Mouse (Mus musculus): ENCODE data around the gene Nudt3. TPM values are rescaled to one million over a fixed set of nuclear protein-coding genes. Genes with fewer than 3 reads are reported as not detected.

The Nudt3 gene
- polyA plus RNA-seq, 1 experiment = 86.3 TPM

- H3K4me1 ChIP-seq (replicated peaks; ENCODE audit: control insufficient read depth, insufficient read depth, low read length) = peaks cover 32% of the 10 kb centered on the region
- peaks cover 6% of the 10 kb centered on the region for H3K36me3 ChIP-seq (ENCODE audit: control insufficient read depth, insufficient read depth, low read length)
- TF ChIP-seq CTCF (IDR thresholded peaks at IDR 0.05; ENCODE audit: borderline replicate concordance, control insufficient read depth, extremely low read depth, insufficient read depth, low read length, poor library complexity) = no peak
- TF ChIP-seq POLR2A (IDR thresholded peaks at IDR 0.05; ENCODE audit: control insufficient read depth, extremely low read depth, insufficient read depth, low read length, poor library complexity) = no peak
- peak overlapping the region; percentile 63; the same call in 1 of the 2 replicates for H3K27ac ChIP-seq (ENCODE audit: control insufficient read depth, insufficient read depth, low read length)
- 57% methylated on average over 12 of the region's 12 CpGs for WGBS
- no peak overlapping the region for H3K4me3 ChIP-seq (ENCODE audit: control insufficient read depth, insufficient read depth, low read length)
- no peaks in the 10 kb centered on the region for H3K27me3 ChIP-seq (ENCODE audit: control insufficient read depth, insufficient read depth, low read length)
- no peak for DNase-seq
Observed at GRCm38 (mm10) chr17:27591826-27592564, 31.3 kb downstream of the Nudt3 start.

GRCm38 (mm10) chr17:27588231-27588630 is 35.1 kb downstream of the Nudt3 start:
- H3K27me3 ChIP-seq (ENCODE audit: control insufficient read depth, insufficient read depth, low read length) = no peaks in the 10 kb centered on the region
- TF ChIP-seq POLR2A (IDR thresholded peaks at IDR 0.05; ENCODE audit: control insufficient read depth, extremely low read depth, insufficient read depth, low read length, poor library complexity) (no peak), CTCF (IDR thresholded peaks at IDR 0.05; ENCODE audit: borderline replicate concordance, control insufficient read depth, extremely low read depth, insufficient read depth, low read length, poor library complexity) (no peak)
- H3K4me1 ChIP-seq (replicated peaks; ENCODE audit: control insufficient read depth, insufficient read depth, low read length) = peaks cover 34% of the 10 kb centered on the region
- H3K27ac ChIP-seq (ENCODE audit: control insufficient read depth, insufficient read depth, low read length) = no peak overlapping the region
- WGBS = 19% methylated on average over 8 of the region's 8 CpGs
- H3K4me3 ChIP-seq (ENCODE audit: control insufficient read depth, insufficient read depth, low read length) = no peak overlapping the region
- no peak for DNase-seq
- no peaks in the 10 kb centered on the region for H3K36me3 ChIP-seq (ENCODE audit: control insufficient read depth, insufficient read depth, low read length)

DNA sequence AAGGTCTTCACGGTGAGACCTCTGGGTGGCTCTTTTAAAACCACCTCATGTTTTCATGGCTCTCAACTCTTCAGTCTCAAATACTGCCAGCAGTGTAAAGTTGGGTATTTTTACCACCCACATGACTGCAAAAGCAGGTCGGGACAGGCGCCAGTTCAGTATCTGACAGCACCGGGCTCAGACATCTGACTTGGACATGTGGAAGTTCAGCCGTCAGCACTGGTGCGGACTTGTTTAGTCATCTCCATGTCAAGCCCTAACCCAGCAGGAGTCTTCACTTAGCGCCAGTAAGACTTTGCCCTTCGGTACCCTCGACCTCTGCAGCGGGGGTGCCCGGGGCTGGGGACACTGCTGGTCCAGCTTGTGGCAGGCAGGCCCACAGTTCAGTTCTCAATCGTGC is 36.0 kb downstream of the Nudt3 start:
- Histone ChIP-seq H3K4me3 (ENCODE audit: control insufficient read depth, insufficient read depth, low read length) (no peak overlapping the region), H3K36me3 (ENCODE audit: control insufficient read depth, insufficient read depth, low read length) (no peaks in the 10 kb centered on the region), H3K27me3 (ENCODE audit: control insufficient read depth, insufficient read depth, low read length) (no peaks in the 10 kb centered on the region), H3K4me1 (replicated peaks; ENCODE audit: control insufficient read depth, insufficient read depth, low read length) (peaks cover 34% of the 10 kb centered on the region), H3K27ac (ENCODE audit: control insufficient read depth, insufficient read depth, low read length) (no peak overlapping the region)
- TF ChIP-seq POLR2A (IDR thresholded peaks at IDR 0.05; ENCODE audit: control insufficient read depth, extremely low read depth, insufficient read depth, low read length, poor library complexity) (no peak), CTCF (IDR thresholded peaks at IDR 0.05; ENCODE audit: borderline replicate concordance, control insufficient read depth, extremely low read depth, insufficient read depth, low read length, poor library complexity) (no peak)
- 80% methylated on average over 12 of the region's 12 CpGs for WGBS
- no peak for DNase-seq

DNA sequence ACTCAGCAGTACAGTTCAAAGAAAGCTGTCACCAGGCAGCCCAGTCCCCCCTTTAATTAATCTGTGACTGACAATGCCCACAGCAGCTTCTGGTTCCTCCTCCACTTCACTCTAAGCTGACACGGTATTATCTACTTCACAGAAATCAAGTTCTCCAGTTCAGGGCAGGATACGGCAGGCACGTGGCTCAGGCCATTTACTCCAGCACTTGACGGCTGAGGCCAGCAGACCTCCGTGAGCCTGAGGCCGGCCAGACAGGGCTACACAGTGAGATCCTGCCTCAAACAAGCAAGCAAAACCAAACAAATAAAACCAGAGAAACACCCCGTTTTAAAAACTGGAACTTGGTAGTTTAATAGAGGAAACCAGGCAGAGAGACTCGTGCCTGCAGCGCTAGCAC is 36.6 kb downstream of the Nudt3 start:
- no peak for TF ChIP-seq CTCF (IDR thresholded peaks at IDR 0.05; ENCODE audit: borderline replicate concordance, control insufficient read depth, extremely low read depth, insufficient read depth, low read length, poor library complexity)
- TF ChIP-seq POLR2A (IDR thresholded peaks at IDR 0.05; ENCODE audit: control insufficient read depth, extremely low read depth, insufficient read depth, low read length, poor library complexity) = no peak
- peaks cover 30% of the 10 kb centered on the region for H3K4me1 ChIP-seq (replicated peaks; ENCODE audit: control insufficient read depth, insufficient read depth, low read length)
- H3K4me3 ChIP-seq (ENCODE audit: control insufficient read depth, insufficient read depth, low read length) = no peak overlapping the region
- no peaks in the 10 kb centered on the region for H3K27me3 ChIP-seq (ENCODE audit: control insufficient read depth, insufficient read depth, low read length)
- no peak for DNase-seq
- 69% methylated on average over 9 of the region's 9 CpGs for WGBS
- 0 out of 2 replicates have a peak, but pooled peaks cover 2% of the 10 kb centered on the region for H3K36me3 ChIP-seq (ENCODE audit: control insufficient read depth, insufficient read depth, low read length)
- H3K27ac ChIP-seq (ENCODE audit: control insufficient read depth, insufficient read depth, low read length) = no peak overlapping the region

DNA sequence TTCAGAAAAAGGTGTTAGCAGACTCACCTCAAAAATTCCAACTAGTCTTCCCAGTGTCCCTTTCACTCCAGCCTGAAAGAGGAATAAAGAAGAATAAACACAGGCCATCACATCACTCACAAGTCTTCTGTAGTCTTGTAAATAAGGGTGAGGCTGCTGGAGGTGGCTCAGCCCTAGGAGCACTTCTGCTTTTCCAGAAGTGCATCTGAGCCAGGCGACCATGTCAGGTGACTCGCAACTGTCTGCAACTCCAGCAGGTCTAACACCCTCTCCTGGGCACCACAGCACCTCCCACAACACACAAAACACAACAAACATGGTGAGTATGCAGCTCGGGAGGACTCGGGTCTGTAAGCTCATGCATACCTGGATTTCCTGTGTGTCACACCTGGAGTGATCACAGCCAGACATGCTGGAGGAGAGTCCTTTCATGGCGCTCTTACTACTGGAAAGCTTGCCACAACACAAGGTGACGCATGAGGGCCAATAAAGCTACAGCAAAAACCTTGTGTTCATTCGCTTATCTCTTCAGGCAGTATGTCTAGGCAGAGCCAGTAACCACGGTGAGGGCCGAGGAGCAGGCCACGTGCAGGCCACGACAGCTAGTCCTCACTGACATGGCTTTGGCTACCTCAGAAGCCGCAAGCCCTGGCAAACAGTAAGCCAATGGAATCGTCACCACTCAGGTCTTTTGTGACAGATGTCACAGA is 40.0 kb downstream of the Nudt3 start:
- peaks cover 8% of the 10 kb centered on the region for H3K4me1 ChIP-seq (replicated peaks; ENCODE audit: control insufficient read depth, insufficient read depth, low read length)
- DNase-seq = no peak
- no peaks in the 10 kb centered on the region for H3K27me3 ChIP-seq (ENCODE audit: control insufficient read depth, insufficient read depth, low read length)
- no peak overlapping the region for H3K4me3 ChIP-seq (ENCODE audit: control insufficient read depth, insufficient read depth, low read length)
- TF ChIP-seq POLR2A (IDR thresholded peaks at IDR 0.05; ENCODE audit: control insufficient read depth, extremely low read depth, insufficient read depth, low read length, poor library complexity) (no peak), CTCF (IDR thresholded peaks at IDR 0.05; ENCODE audit: borderline replicate concordance, control insufficient read depth, extremely low read depth, insufficient read depth, low read length, poor library complexity) (no peak)
- 64% methylated on average over 13 of the region's 13 CpGs for WGBS
- H3K27ac ChIP-seq (ENCODE audit: control insufficient read depth, insufficient read depth, low read length) = no peak overlapping the region; the same call in 1 of the 2 replicates
- H3K36me3 ChIP-seq (ENCODE audit: control insufficient read depth, insufficient read depth, low read length) = peaks cover 14% of the 10 kb centered on the region; the same call in 1 of the 2 replicates

GRCm38 (mm10) chr17:27580392-27581068 is 42.8 kb downstream of the Nudt3 start:
- DNase-seq = no peak
- peaks cover 14% of the 10 kb centered on the region; the same call in 1 of the 2 replicates for H3K36me3 ChIP-seq (ENCODE audit: control insufficient read depth, insufficient read depth, low read length)
- 90% methylated on average over 20 of the region's 20 CpGs for WGBS
- H3K27ac ChIP-seq (ENCODE audit: control insufficient read depth, insufficient read depth, low read length) = no peak overlapping the region
- 0 out of 2 replicates have a peak, but pooled peaks cover 1% of the 10 kb centered on the region for H3K4me1 ChIP-seq (replicated peaks; ENCODE audit: control insufficient read depth, insufficient read depth, low read length)
- no peaks in the 10 kb centered on the region for H3K27me3 ChIP-seq (ENCODE audit: control insufficient read depth, insufficient read depth, low read length)
- H3K4me3 ChIP-seq (ENCODE audit: control insufficient read depth, insufficient read depth, low read length) = no peak overlapping the region
- no peak for TF ChIP-seq CTCF (IDR thresholded peaks at IDR 0.05; ENCODE audit: borderline replicate concordance, control insufficient read depth, extremely low read depth, insufficient read depth, low read length, poor library complexity)
- no peak for TF ChIP-seq POLR2A (IDR thresholded peaks at IDR 0.05; ENCODE audit: control insufficient read depth, extremely low read depth, insufficient read depth, low read length, poor library complexity)
